Mouse (Mus musculus) hematopoietic stem cell, adult 5-6 weeks (primary cell): ENCODE data around the gene Abtb1. TPM values are rescaled to one million over a fixed set of nuclear protein-coding genes. Genes with fewer than 3 reads are reported as not detected.

Experiments
- ATAC-seq, 2 experiments: fragments of 125-278 bp in 1 of 2; replicated peaks in 1 of 2; 2 replicates each; pipeline ENCODE4 v1.8.0; 2016 to 2017; ENCODE audit warnings: inconsistent platforms in 2 of 2, mild to moderate bottlenecking in 2 of 2, moderate number of reproducible peaks in 2 of 2, low read depth in 1 of 2, moderate TSS enrichment in 1 of 2; ENCODE audit not compliant: low FRiP score in 2 of 2, poor library complexity in 2 of 2, severe bottlenecking in 2 of 2, insufficient read depth in 1 of 2, low TSS enrichment in 1 of 2
- total RNA-seq: library from RNA; stranded (forward); fragments of 172-1452, 232-1000 nt; gene quantifications from 2 replicates; pipeline ENCODE4 v1.2.3, GENCODE M21; 2017

Abtb1 gene
- total RNA-seq, 1 experiment from 2014 or later: 82.1 TPM

- ATAC-seq: no peak
Observed at GRCm38 (mm10) chr6:88793243-88793642, 48.5 kb downstream of the Abtb1 start.

- ATAC-seq: no peak
Observed at GRCm38 (mm10) chr6:88792147-88792691, 49.6 kb downstream of the Abtb1 start.

- ATAC-seq: no peak
Observed at GRCm38 (mm10) chr6:88791299-88791698, 50.5 kb downstream of the Abtb1 start.

- ATAC-seq: no peak
Observed at GRCm38 (mm10) chr6:88788219-88788618, 53.6 kb downstream of the Abtb1 start.

- no peak for ATAC-seq
Observed at GRCm38 (mm10) chr6:88787496-88787895, 54.3 kb downstream of the Abtb1 start.

- no peak for ATAC-seq
Observed at GRCm38 (mm10) chr6:88786732-88787445, 54.9 kb downstream of the Abtb1 start.

Other genes starting within 250 kb of the Abtb1 start
- gene Kbtbd12, start 204.0 kb downstream of the Abtb1 start, total RNA-seq: 0.35 and 3.8 TPM in 2 replicates
- gene Mgll, start 117.6 kb downstream of the Abtb1 start, total RNA-seq: 0.55 and 1.1 TPM in 2 replicates
- 2.5 TPM in 1 of 2 replicates, not detected in the other for gene Podxl2, start 33.1 kb upstream of the Abtb1 start, total RNA-seq
- 125 and 146 TPM in 2 replicates for gene Mcm2, start 56.8 kb upstream of the Abtb1 start, total RNA-seq
- 27.5 and 50.7 TPM in 2 replicates for gene Tpra1, start 60.3 kb upstream of the Abtb1 start, total RNA-seq